Mouse (Mus musculus) stomach, postnatal 0 days (tissue): ENCODE data around the gene Erf.

ENCODE experiments used
- CTCF ChIP-seq: IDR thresholded peaks from 2 replicates; pipeline ENCODE4 v1.5.1; 2016; ENCODE audit warnings: antibody characterized with exemption, low read depth, mild to moderate bottlenecking, moderate library complexity
- EP300 ChIP-seq: optimal IDR thresholded peaks from 2 replicates; pipeline ENCODE3; 2016; ENCODE audit warnings: antibody characterized with exemption

DNA sequence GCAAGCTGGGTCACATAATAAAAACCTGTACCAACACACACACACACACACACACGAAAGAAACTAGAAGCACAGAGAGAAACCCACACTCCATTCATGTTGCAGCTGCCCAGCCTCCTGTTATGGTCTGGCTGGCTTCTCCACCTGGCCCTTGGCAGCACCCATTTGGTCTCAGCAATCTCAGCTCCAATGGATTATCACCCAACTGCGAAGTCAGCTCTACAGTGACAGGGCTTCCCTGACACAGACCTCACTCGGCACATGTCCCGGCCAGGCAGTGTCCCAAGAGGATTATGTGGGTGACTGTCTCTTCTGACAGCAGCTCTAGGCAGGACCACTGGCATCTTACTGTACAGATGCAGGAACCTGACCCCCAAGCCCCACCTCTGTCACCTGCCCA lies 40.1 kb downstream of the Erf start:
- TF ChIP-seq CTCF (no peak), EP300 (no peak)
